Mouse (Mus musculus): Measurements from ENCODE around the gene Elmo1. TPM values are rescaled to one million over a fixed set of nuclear protein-coding genes. Genes with fewer than 3 reads are reported as not detected.
"Not testable (repeated sequence)": the region's sequence is repeated elsewhere in the genome, so short reads cannot be mapped to it uniquely, and the experiment has no call there.

The Elmo1 gene
- polyA plus RNA-seq, 1 experiment = 0.68 TPM

DNA sequence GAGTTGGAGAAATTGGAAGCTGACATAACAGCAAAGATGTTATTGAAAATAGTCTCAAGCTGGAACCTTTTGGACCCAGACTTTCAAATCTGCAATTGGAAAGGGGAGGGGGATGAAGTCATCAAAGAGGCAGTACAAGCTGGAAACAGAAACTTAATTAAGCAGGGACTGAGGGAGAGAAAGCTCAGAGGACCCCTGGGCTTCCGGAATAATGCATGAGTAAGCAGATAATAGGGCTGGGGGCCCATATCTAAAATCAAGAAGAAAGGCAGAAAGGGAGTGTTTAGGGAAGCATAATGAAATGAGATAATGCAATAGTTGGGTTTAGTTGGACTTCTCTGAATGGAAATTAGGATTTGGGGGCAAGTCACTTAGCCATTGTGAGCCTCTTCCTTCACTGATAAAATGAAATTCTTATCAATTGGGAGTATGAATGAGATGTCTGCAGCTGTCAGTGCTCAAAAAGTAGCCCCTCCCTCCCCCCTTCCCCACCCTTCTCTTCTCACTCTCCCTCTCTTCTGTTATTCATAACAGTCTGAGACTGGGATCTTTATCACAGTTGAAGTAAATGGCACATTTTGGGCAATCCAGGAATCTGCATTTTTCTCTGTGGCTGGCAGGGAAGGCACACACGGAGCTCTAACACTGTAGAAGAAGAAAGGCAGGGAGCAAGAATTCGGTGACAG is 518.8 kb downstream of the Elmo1 start:
- TF ChIP-seq GATA1 (IDR thresholded peaks at IDR 0.05; ENCODE audit: borderline replicate concordance, low read length) (no peak), FLI1 (IDR thresholded peaks at IDR 0.05; ENCODE audit: low read length) (no peak)
- no peaks in the 10 kb centered on the region; the same call in 1 of the 2 replicates for H3K4me1 ChIP-seq
- no peaks in the 10 kb centered on the region for H3K27me3 ChIP-seq (replicated peaks)
- H3K4me3 ChIP-seq (replicated peaks) = no peak overlapping the region
- no peaks in the 10 kb centered on the region for H3K9me3 ChIP-seq
- H3K36me3 ChIP-seq (replicated peaks; ENCODE audit: low read length) = peaks cover 8% of the 10 kb centered on the region

DNA sequence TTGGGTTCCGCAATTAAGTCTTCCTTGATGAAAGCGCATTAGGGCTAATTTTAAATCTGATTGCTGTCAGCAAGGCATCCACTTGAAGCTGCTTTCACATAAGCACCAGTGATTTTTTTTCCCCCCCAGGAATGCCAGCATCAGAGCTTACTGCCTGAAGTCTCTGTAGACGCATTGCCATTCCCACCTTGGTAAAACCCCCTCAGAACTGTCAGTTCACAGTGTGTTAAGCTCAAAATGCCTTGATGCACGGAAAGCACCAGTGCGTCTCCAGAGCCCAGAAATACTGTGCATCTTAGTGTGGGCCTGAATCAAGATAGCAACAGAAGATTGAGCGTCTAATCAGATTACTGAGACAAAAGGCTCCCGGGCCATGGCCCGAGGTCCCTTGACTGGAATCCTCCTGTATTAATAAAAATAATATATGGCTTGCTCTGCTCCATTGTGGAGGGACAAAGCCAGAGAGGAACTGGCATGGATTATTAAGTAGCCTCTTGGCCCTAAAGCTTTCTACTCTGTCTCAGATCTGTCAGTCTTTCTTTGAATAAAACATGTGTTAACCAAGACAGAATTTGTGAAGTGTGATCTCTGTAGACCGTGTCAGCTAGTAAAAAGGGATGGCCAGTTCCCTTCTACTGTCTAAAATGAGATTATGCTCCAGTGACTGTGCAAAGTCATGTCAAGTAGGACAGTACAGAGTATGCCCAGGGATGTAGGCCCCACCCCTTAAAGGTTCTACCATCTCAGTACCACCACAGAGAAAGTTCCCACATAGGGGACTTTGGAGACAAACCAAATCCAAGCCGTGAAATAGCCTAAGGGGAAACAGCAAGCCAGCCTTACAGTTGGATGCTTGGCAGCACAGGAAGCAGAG is 525.4 kb downstream of the Elmo1 start:
- H3K4me1 ChIP-seq = no peaks in the 10 kb centered on the region
- no peaks in the 10 kb centered on the region for H3K27me3 ChIP-seq (replicated peaks)
- TF ChIP-seq FLI1 (IDR thresholded peaks at IDR 0.05; ENCODE audit: low read length) (no peak), GATA1 (IDR thresholded peaks at IDR 0.05; ENCODE audit: borderline replicate concordance, low read length) (no peak)
- no peak overlapping the region for H3K4me3 ChIP-seq (replicated peaks)
- H3K9me3 ChIP-seq = no peaks in the 10 kb centered on the region
- H3K36me3 ChIP-seq (replicated peaks; ENCODE audit: low read length) = no peaks in the 10 kb centered on the region

DNA sequence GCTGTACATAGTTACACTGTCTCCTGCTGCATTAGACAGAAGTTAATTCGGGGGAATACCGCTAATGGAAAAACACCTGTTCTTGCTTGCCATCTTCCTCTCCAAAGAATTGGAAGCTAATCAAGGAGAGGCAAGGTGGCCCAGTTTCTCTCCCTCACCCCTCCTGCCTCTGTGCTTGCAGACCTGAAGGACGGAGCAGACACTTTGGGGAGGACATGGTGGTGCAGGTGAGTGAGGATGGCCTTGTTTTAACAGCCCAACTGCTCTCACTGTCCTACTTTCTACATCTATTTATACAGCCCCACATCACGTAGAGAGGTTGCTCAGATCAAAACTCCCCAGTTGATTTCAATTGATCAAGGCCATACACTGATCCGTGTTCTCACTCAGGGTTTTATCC is 529.5 kb downstream of the Elmo1 start:
- TF ChIP-seq GATA1 (IDR thresholded peaks at IDR 0.05; ENCODE audit: borderline replicate concordance, low read length) (no peak), FLI1 (IDR thresholded peaks at IDR 0.05; ENCODE audit: low read length) (no peak)
- Histone ChIP-seq H3K27me3 (replicated peaks) (no peaks in the 10 kb centered on the region), H3K9me3 (no peaks in the 10 kb centered on the region; the same call in 1 of the 2 replicates), H3K4me1 (no peaks in the 10 kb centered on the region), H3K36me3 (replicated peaks; ENCODE audit: low read length) (no peaks in the 10 kb centered on the region), H3K4me3 (replicated peaks) (no peak overlapping the region)

DNA sequence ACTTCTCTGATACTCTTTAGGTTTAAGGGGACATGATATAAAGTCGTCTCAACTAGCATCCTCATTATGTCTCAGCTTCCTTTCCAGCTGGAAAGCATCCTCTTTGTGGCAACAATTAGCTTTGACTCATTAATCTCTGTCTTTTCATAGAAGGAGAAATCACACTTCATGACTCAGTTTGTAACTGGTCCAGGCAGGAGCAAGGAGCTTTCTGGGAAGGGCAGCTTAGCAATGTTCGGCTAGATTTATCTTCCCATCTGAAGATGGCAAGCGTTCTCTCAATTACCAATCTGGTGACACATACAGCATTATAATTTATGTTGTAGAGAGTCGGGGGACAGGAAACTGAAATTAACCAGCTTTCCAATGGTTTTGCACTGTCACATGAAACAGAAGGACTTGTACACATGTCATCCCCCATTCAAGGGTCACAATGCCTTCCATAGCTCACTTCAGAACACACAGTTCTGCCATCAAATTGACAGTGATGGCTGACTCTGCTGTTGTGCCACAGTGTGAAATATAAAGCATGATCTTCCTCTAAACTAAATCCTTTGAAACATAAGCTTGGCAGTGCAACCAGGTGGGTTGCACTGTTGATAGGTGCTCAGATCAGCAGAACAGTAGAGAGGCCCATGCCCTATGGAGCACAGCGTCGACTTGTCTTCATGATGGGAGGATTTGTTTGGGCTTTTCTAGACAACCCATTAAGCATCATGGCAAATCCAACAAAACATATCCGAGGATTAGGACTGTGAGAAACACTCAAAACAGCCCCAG is 532.9 kb downstream of the Elmo1 start:
- H3K27me3 ChIP-seq (replicated peaks) = no peaks in the 10 kb centered on the region
- TF ChIP-seq FLI1 (IDR thresholded peaks at IDR 0.05; ENCODE audit: low read length) (no peak), GATA1 (IDR thresholded peaks at IDR 0.05; ENCODE audit: borderline replicate concordance, low read length) (no peak)

DNA sequence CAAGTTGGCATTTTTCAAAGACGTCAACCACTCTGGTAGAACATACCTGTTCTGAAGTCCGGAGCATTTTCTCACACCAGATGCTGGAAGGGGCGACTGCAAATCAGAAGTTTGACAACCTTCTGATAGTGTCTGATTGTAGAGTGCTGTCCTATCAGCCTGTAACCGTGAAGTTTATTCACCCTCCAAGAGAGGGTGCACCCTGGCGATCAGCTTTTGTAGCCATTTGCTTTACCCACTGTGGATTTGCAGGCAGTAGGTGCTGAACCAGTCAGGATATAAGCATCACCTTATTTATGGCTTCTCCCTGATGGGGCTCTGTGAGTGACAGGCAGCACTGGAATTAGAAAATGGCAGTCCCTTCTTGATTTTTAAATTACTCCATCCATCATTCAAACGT is 537.4 kb downstream of the Elmo1 start:
- Histone ChIP-seq H3K36me3 (replicated peaks; ENCODE audit: low read length) (no peaks in the 10 kb centered on the region), H3K27me3 (replicated peaks) (no peaks in the 10 kb centered on the region), H3K4me1 (no peaks in the 10 kb centered on the region), H3K4me3 (replicated peaks) (no peak overlapping the region), H3K9me3 (peaks cover 12% of the 10 kb centered on the region)
- TF ChIP-seq FLI1 (IDR thresholded peaks at IDR 0.05; ENCODE audit: low read length) (no peak), GATA1 (IDR thresholded peaks at IDR 0.05; ENCODE audit: borderline replicate concordance, low read length) (no peak)

More for the DNA sequence above, 532.9 kb downstream of the Elmo1 start:
- Histone ChIP-seq H3K9me3 (peaks cover 12% of the 10 kb centered on the region), H3K4me1 (no peaks in the 10 kb centered on the region), H3K4me3 (replicated peaks) (no peak overlapping the region), H3K36me3 (replicated peaks; ENCODE audit: low read length) (no peaks in the 10 kb centered on the region)

DNA sequence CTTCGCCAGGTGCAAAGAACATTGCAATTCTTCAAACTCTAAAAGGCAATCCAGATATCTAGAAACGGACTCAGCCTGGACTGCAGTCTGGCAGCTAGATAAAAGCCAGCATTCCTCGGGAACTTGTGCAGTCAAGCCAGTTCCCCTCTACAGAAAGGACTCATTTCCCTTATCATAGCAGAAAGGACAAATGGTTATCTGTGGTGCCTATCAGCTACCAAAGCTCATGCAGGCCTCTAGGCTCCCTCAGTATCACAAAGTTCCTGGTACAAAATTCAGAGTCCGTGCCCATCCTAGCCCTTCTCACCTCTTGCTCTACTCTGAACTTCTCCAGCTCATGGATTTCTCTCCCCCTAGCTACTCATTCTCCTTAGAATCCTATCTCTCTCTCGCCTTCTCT is 542.1 kb downstream of the Elmo1 start:
- H3K27me3 ChIP-seq (replicated peaks) = no peaks in the 10 kb centered on the region
- no peaks in the 10 kb centered on the region for H3K36me3 ChIP-seq (replicated peaks; ENCODE audit: low read length)
- no peak overlapping the region for H3K4me3 ChIP-seq (replicated peaks)
- H3K9me3 ChIP-seq = peaks cover 4% of the 10 kb centered on the region; the same call in 1 of the 2 replicates
- TF ChIP-seq GATA1 (IDR thresholded peaks at IDR 0.05; ENCODE audit: borderline replicate concordance, low read length) = no peak
- TF ChIP-seq FLI1 (IDR thresholded peaks at IDR 0.05; ENCODE audit: low read length) = no peak
- H3K4me1 ChIP-seq = no peaks in the 10 kb centered on the region

DNA sequence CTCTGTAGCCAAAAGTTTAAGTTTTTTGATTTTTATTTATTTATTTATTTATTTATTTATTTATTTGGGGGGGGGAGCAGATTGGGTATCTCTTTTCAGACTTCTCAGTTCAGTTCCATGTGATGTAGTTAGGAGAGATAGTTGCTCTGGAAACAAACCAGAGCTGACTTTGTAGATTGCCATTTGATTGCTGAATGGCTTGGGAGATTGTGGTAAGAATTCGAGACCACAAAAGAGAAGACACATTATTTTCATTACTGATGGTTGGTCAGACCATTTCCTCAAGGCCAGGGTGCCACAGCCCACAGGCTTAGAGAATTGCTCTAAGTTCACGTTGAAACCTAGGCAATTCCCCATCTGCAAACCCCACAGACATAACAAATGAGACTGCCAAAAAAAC is 544.3 kb downstream of the Elmo1 start:
- not testable (repeated sequence) for H3K4me1 ChIP-seq; H3K36me3 ChIP-seq (replicated peaks; ENCODE audit: low read length); H3K27me3 ChIP-seq (replicated peaks); H3K4me3 ChIP-seq (replicated peaks); H3K9me3 ChIP-seq

DNA sequence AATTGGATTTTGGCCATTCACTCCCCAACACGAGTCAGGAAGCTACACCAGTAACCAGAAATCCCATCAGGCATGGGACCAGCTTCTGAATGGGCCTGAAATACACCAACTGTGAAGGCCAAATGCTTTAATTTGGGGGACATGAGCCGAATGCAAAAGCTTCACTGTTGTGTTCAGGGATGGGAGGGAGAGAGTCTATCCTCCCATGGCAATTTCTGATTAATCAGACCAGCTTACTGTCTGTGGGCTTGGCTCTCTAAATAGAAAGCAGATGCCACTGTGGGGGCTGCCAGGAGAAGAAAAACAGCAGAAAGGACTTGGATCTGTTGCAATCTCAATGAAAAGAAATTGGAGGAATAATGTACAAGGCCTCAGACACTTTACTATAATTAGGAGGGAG is 545.2 kb downstream of the Elmo1 start:
- H3K36me3 ChIP-seq (replicated peaks; ENCODE audit: low read length) = no peaks in the 10 kb centered on the region
- H3K4me1 ChIP-seq = no peaks in the 10 kb centered on the region
- no peaks in the 10 kb centered on the region for H3K9me3 ChIP-seq
- no peaks in the 10 kb centered on the region for H3K27me3 ChIP-seq (replicated peaks)
- no peak overlapping the region for H3K4me3 ChIP-seq (replicated peaks)
- TF ChIP-seq GATA1 (IDR thresholded peaks at IDR 0.05; ENCODE audit: borderline replicate concordance, low read length) (no peak), FLI1 (IDR thresholded peaks at IDR 0.05; ENCODE audit: low read length) (no peak)

Data from megakaryocyte, embryonic 14.5 days (primary cell).